Mouse (Mus musculus): ENCODE data around the gene Zfp609.

The Zfp609 gene

GRCm38 (mm10) chr9:65757826-65758225, 69.5 kb downstream of the Zfp609 start:
- no peak for DNase-seq

- DNase-seq: no peak
Measured at GRCm38 (mm10) chr9:65755673-65756375, 71.5 kb downstream of the Zfp609 start.

- no peak for DNase-seq
Measured at GRCm38 (mm10) chr9:65755164-65755563, 72.2 kb downstream of the Zfp609 start.

- DNase-seq: no peak
Measured at GRCm38 (mm10) chr9:65752632-65753031, 74.7 kb downstream of the Zfp609 start.

GRCm38 (mm10) chr9:65751906-65752305, 75.5 kb downstream of the Zfp609 start:
- DNase-seq: no peak

- no peak for DNase-seq
Measured at GRCm38 (mm10) chr9:65748102-65748501, 79.3 kb downstream of the Zfp609 start.

DNA sequence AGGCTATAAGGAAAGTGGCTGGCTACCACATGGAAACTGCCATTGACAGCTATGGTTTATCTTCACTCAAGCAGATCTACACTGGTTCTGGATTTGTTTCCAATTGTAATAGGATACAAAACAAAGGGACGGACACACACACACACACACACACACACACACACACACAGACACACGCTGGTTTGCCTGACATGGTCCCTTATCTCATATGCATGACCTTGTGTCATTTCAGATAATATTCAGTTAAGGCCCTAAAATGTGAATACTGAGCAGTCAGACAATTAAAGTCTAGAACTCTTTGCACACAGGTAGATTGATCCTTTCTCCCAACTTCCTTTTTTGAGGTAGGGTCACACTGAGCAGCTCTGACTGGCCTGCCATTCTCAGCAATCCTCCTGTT, 80.9 kb downstream of the Zfp609 start:
- no peak for DNase-seq

DNA sequence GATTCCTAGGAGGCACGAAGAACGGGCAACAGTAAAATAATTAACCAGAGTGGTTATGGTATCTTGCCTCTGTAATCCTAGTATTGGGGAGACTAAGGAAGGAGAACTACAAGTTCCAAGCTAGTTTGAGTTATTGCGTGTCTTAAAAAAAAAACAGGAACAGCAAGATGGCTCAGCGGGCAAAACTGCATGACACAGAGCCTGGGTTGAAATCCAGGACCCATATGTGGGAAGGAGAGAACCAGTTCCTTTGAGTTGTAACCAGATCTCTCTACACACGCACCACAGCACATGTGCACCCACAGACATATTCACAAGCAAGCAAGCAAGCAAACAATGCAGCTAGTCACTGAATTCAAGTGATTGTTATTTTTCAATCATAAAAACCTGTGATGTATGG, 81.9 kb downstream of the Zfp609 start:
- no peak for DNase-seq

DNA sequence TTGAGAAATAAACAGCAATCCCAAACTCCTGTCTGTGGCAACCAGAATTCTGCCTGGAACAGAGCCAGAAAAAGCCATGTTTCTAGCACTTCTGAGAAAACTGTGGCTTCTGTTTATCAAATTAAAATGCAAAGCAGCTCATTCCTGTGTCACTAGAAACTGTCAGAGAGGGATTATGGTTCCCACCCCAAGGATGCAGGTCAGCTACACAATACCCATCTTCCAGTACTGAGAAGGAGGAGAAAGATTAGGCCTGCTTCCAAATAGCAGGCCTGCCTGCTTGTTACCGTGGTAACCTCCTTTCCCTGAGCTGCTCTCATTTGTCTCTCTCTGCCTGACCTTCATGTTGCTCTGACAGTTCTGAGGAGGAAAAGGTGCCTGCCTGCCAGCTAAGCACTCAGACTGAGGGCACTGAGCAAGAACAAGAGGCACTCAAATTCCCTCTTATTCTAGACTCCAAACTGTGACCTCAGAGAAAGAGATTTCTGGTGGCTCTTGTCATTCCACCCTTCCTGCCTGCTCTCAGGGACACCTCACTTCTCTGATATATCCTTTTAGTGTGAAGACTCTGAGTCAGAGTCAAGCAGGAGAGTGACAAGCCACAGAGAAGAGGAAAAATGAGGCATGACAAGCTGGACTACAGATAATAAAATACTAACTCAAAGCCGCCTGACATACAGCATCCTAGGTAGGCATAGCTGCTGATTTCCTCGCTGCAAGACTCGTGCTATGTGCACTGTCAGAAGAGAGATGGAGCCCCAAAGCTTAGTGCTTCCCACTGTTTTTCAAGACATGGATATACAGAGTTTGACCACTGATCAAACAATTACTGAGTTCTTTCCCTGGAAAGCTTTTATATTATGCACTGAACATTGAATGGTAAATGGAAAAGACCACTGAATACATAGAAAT, 82.9 kb downstream of the Zfp609 start:
- DNase-seq: peak; percentile 6 to 24

DNA sequence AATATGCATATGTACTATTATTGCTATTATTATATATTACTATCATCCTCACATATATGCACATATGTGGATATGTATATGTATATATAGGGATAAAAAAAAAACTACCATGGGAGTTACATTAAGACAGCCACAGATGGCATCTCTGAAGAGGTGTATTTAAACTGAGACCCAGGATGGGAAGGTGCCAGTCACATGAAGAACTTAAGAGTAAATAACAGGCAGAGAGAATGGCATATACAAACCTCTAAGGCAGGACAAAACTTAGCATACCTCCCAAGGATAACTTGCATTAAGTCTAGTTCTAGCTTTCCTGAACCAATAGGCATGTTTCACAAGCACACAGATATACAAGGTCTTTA, 83.6 kb downstream of the Zfp609 start:
- DNase-seq: no peak

- no peak for DNase-seq
Measured at GRCm38 (mm10) chr9:65743322-65743721, 84.0 kb downstream of the Zfp609 start.

DNA sequence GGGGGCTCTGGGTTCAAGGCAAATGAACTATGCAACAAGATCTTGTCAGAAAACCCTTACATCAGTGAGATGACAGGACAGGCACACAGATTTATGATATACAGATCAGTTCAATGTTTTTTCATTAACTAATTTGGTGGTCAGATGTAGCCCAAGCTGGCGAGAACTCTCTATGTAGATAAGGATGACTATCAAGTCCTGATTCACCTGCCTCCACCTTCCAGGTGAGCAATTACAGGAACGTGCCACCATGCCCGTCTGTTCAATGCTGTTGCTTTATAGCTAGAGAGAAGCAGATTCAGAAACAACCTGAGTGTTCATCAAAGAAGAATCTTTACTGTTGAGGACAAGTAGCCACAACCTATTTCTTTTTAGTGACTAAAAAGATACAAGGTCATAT, 84.6 kb downstream of the Zfp609 start:
- no peak for DNase-seq

DNA sequence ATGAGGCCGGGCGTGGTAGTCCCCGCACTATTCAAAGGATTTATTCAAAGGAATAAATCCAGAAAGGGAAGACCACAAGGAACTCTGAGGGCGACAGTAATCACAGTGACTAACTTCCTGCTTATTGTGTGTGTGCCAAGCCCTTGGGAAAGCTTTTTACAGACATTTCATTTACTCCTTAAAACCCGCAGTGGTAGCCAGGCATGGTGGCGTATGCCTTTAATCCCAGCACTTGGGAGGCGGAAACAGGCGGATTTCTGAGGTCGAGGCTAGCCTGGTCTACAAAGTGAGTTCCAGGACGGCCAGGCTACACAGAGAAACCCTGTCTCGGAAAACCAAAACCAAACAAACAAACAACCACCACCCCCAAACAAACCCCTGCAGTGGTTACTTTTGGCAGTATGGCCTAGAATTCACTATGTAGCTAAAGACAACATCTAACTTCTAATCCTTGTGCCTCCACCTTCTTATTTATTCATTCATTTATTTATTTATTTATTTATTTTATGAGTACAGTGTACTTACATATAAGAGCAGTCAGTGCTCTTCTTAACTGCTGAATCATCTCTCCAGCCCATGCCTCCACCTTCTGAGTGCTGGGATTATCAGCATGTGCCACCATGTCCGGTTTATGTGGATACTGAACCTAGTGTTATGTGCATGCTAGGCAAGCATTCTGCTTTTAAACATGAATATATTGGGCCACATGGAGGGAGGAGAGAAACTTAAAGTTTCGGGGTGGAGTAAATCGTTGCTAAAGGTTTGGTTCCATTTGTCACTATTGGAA, 86.1 kb downstream of the Zfp609 start:
- DNase-seq: no peak

- no peak for DNase-seq
Measured at GRCm38 (mm10) chr9:65734931-65735330, 92.4 kb downstream of the Zfp609 start.

DNA sequence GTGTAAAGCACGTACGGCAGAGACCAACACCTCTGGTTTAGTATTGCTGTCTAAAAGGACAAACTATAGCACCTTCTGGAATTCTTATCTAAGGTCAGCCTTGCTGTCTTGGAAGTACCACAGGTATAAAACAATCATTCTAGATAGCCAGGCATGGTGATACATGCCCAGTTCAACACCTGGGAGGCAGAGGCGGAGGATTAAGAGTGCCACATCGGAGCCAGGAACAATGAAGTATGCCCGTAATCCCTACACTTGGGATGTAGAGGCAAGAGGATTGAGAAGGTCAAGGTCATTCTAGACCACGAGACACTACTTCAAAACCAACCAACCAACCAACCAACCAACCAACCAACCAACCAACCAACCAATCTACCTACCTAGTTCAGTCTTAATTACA, 98.8 kb downstream of the Zfp609 start:
- DNase-seq: no peak

DNA sequence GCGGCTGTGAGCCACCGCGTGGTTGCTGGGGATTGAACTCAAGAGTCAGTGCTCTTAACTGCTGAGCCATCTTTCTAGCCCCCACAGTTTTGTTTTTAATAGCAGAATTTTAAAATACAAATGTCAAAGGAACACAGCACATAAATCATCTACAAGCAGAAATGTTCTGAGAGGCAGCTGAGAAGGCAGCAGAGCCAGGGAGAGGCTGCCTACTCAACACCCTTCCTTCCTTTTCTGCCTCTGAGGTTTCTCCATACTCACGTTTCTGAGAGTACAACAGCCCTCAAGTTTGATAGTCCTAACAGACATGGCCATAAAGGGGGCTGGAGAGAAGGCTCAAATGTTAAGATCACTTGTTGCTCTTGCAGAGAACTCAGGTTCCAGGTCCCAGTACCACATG, 99.9 kb downstream of the Zfp609 start:
- no peak for DNase-seq

DNA sequence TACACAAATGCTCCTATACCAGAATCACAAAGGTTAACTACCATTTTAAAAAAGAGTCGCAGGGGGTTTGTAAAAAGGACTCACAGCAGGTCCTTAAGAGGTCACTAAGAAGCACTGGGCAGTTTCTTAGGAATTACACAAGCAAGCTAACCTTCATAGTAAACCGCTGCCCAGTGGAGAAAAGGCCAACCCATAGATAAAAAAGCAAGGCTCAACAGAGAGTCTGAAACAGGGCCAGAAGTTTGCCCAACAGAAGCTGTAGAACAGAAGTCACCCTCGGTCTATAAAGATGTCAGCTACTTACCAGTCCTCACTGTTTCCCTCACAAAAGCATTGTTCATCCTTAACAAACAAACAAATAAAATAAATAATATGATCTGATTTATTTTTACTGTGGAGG, 100.9 kb downstream of the Zfp609 start:
- no peak for DNase-seq

DNA sequence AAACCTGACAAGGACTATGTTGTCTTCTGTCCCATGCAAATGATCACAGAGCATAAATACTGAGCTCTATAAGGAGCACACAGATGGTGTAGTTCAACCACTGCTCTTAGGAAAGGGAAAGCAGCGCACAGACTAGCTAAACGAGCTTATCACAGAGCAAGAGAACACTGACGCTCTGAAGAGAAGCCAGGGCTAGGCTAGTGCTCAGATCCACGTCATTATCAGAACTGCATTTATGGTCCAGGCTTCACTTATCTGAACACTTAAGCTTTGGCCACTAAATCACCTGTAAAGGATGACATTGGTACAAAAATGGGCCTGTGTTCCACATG, 102.1 kb downstream of the Zfp609 start:
- no peak for DNase-seq

GRCm38 (mm10) chr9:65724471-65725290, 102.7 kb downstream of the Zfp609 start:
- DNase-seq: peak; percentile 36 to 51

- peak; percentile 42 to 51 for DNase-seq
Measured at GRCm38 (mm10) chr9:65721161-65721566, 106.2 kb downstream of the Zfp609 start.

DNA sequence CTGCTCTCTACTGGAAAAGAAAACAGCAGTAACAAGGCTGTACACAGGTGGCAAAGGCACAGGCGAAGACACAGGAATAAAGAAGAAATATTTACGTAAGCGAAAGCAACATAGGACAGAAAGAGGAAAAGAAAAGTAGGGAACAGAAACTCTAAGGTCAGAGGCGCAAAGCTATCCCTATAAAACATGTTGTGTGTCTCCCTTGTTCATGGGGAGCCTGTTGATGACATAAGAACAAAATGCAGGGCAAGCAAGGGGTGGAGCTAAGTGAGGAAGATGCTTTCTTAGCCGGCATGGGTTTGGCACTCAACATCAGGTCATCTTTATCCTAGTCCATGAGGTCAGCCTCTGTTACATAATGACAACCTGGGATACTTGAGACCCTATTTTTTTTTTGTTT, 109.2 kb downstream of the Zfp609 start:
- DNase-seq: no peak

GRCm38 (mm10) chr9:65703926-65704595, 123.3 kb downstream of the Zfp609 start:
- DNase-seq: no peak
